Mouse (Mus musculus) A20 (cell line): ENCODE results near the gene Bnip2.
A peak's percentile ranks its signal among the peaks of the same experiment; 100 is the strongest.
"Not testable (repeated sequence)": the region's sequence is repeated elsewhere in the genome, so short reads cannot be mapped to it uniquely, and the experiment has no call there.

Experiments
- DNase-seq: peaks from one replicate; pipeline ENCODE4 v3.0.0-alpha.2; 2011; ENCODE audit warnings: low read depth, low spot score

Bnip2 gene

GRCm38 (mm10) chr9:70010781-70011473 lies 21.7 kb downstream of the Bnip2 start:
- DNase-seq, result no peak

- no peak for DNase-seq
These were observed 22.5 kb downstream of the Bnip2 start for GRCm38 (mm10) chr9:70011537-70012407.

- peak; percentile 95 for DNase-seq
These were observed 23.2 kb downstream of the Bnip2 start, which contains the start of gene Gtf2a2 for GRCm38 (mm10) chr9:70012408-70012901. Gene Gtf2a2, plus strand, starts transcription at chr9:70012550.

- DNase-seq, result no peak
These were observed 26.4 kb downstream of the Bnip2 start for GRCm38 (mm10) chr9:70015632-70016031.

- peak; percentile 59 for DNase-seq
These were observed 29.6 kb downstream of the Bnip2 start for GRCm38 (mm10) chr9:70018879-70019278.

- no peak for DNase-seq
These were observed 32.3 kb downstream of the Bnip2 start for GRCm38 (mm10) chr9:70021610-70022009.

GRCm38 (mm10) chr9:70022083-70022482 lies 32.8 kb downstream of the Bnip2 start:
- no peak for DNase-seq

- not testable (repeated sequence) for DNase-seq
These were observed 34.3 kb downstream of the Bnip2 start for GRCm38 (mm10) chr9:70023615-70024014.

- peak; percentile 53 for DNase-seq
These were observed 35.4 kb downstream of the Bnip2 start for GRCm38 (mm10) chr9:70024648-70025047.

- DNase-seq, result no peak
These were observed 36.2 kb downstream of the Bnip2 start for GRCm38 (mm10) chr9:70025365-70026012.

GRCm38 (mm10) chr9:70032167-70032566 lies 42.9 kb downstream of the Bnip2 start:
- DNase-seq, result no peak

GRCm38 (mm10) chr9:70033056-70033455 lies 43.8 kb downstream of the Bnip2 start:
- DNase-seq, result no peak

- no peak for DNase-seq
These were observed 45.4 kb downstream of the Bnip2 start for GRCm38 (mm10) chr9:70034702-70035101.

- DNase-seq, result peak; percentile 39
These were observed 47.4 kb downstream of the Bnip2 start for GRCm38 (mm10) chr9:70036646-70037045.

- no peak for DNase-seq
These were observed 48.7 kb downstream of the Bnip2 start, which contains the start of gene Gcnt3 for GRCm38 (mm10) chr9:70037988-70038387. Gene Gcnt3, minus strand, starts transcription at chr9:70038088.

- DNase-seq, result no peak
These were observed 50.5 kb downstream of the Bnip2 start for GRCm38 (mm10) chr9:70039597-70040385.

- DNase-seq, result no peak
These were observed 51.3 kb downstream of the Bnip2 start for GRCm38 (mm10) chr9:70040570-70040969.

- no peak for DNase-seq
These were observed 52.9 kb downstream of the Bnip2 start for GRCm38 (mm10) chr9:70042137-70042536.

GRCm38 (mm10) chr9:70042935-70043334 lies 53.7 kb downstream of the Bnip2 start:
- DNase-seq, result no peak

- DNase-seq, result no peak
These were observed 55.6 kb downstream of the Bnip2 start for GRCm38 (mm10) chr9:70044865-70045264.

- DNase-seq, result no peak
These were observed 57.0 kb downstream of the Bnip2 start for GRCm38 (mm10) chr9:70046255-70046654.
